Mouse (Mus musculus) kidney, adult 2 months (tissue): ENCODE results near the gene Pfkfb2.

ENCODE experiments used
- CTCF ChIP-seq: fragments of 200-500 bp; conservative IDR thresholded peaks from 2 replicates; pipeline ENCODE4 v1.5.1; 2011; ENCODE audit warnings: low read depth, mild to moderate bottlenecking, control low read depth, low read length, moderate library complexity, mixed read lengths; ENCODE audit not compliant: insufficient read depth, insufficient read length
- POLR2A ChIP-seq: fragments of 200-500 bp; IDR thresholded peaks from one replicate; pipeline ENCODE4 v1.6.1; 2011; ENCODE audit warnings: low read depth, low read length, control low read depth

DNA sequence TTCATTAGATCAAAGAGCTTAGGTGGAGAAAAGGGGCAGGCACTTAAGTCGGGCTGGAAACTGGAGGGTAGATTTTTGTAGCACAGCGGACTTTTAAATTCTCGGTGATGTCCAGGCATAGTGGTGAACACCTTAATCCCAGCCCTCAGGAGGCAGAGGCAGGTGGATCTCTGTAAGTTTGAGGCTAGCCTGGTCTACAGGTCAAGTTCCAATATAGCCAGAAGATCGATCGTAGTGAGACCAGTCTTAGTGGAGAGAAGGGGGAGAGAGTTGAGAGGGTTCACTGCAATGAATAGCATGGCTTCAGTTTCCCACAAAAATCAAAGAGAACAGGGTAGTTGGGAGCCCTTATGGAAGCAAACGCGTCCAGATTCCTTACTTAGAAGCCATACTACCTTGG lies 8.9 kb upstream of the Pfkfb2 start:
- no peak for TF ChIP-seq POLR2A
- TF ChIP-seq CTCF, result no peak
